Mouse (Mus musculus) hindbrain, embryonic 13.5 days (tissue): ENCODE measurements around the gene Gpr39. TPM values are rescaled to one million over a fixed set of nuclear protein-coding genes. Genes with fewer than 3 reads are reported as not detected.
A peak's percentile ranks its signal among the peaks of the same experiment; 100 is the strongest.
"Not testable (repeated sequence)": the region's sequence is repeated elsewhere in the genome, so short reads cannot be mapped to it uniquely, and the experiment has no call there.

Experiments used
- ATAC-seq: fragments of 200-750 bp; cut with Nextera tagmentation; 2 replicates; pipeline ENCODE4 v1.8.0; 2017; ENCODE audit warnings: moderate TSS enrichment; ENCODE audit not compliant: low FRiP score
- H3K27ac ChIP-seq: fragments of 300-500 bp; sonication (generic); 2 replicates; pipeline ENCODE4 v1.5.1; 2015; ENCODE audit warnings: inconsistent platforms, mild to moderate bottlenecking, moderate library complexity
- H3K27me3 ChIP-seq: fragments of 300-500 bp; sonication (generic); 2 replicates; pipeline ENCODE4 v1.6.1; 2015; ENCODE audit warnings: mild to moderate bottlenecking, inconsistent platforms
- H3K36me3 ChIP-seq: fragments of 300-500 bp; sonication (generic); 2 replicates; pipeline ENCODE4 v1.6.1; 2015; ENCODE audit warnings: mild to moderate bottlenecking, inconsistent platforms
- H3K4me1 ChIP-seq: fragments of 300-500 bp; sonication (generic); replicated peaks from 2 replicates; pipeline ENCODE4 v1.6.1; 2015; ENCODE audit warnings: inconsistent platforms
- H3K4me2 ChIP-seq: fragments of 300-500 bp; sonication (generic); 2 replicates; pipeline ENCODE4 v1.6.1; 2015; ENCODE audit warnings: inconsistent platforms, mild to moderate bottlenecking, moderate library complexity
- H3K4me3 ChIP-seq: fragments of 300-500 bp; sonication (generic); 2 replicates; pipeline ENCODE4 v1.5.1; 2015; ENCODE audit warnings: mild to moderate bottlenecking, inconsistent platforms
- H3K9ac ChIP-seq: fragments of 300-500 bp; sonication (generic); 2 replicates; pipeline ENCODE4 v1.6.1; 2015; ENCODE audit warnings: mild to moderate bottlenecking, inconsistent platforms
- H3K9me3 ChIP-seq: fragments of 300-500 bp; sonication (generic); 2 replicates; pipeline ENCODE4 v1.6.1; 2016; ENCODE audit warnings: inconsistent platforms
- WGBS: fragments of 180-500 bp; shearing (Covaris S2); methylation state at CpG from one replicate; pipeline ENCODE4 v1.1.7; 2015; 5-methylcytosine and 5-hydroxymethylcytosine counted together
- polyA plus RNA-seq: library from polyadenylated mRNA; unstranded; fragments of >200 nt; fragmentation: Nextera tagmentation; extraction: Ambion mirVana; gene quantifications from 2 replicates; pipeline ENCODE4 v1.2.1, GENCODE M21; 2015

Gpr39 gene
- polyA plus RNA-seq, result 0.08 TPM in 1 of 2 replicates, not detected in the other

GRCm38 (mm10) chr1:125676790-125677273 is at the start of gene Gpr39:
Gpr39 (plus strand) TSS chr1:125676995.
- Histone ChIP-seq H3K4me3 (no peak within 1 kb of the TSS), H3K27me3 (no peaks in the 10 kb centered on the region), H3K4me2 (no peak within 1 kb of the TSS), H3K4me1 (no peaks in the 10 kb centered on the region; the same call in 1 of the 2 replicates), H3K27ac (no peak within 1 kb of the TSS), H3K9me3 (no peaks in the 10 kb centered on the region), H3K9ac (no peak within 1 kb of the TSS), H3K36me3 (no peaks in the 10 kb centered on the region)
- ATAC-seq, result no peak
- WGBS, result 41% methylated on average over 15 of the region's 15 CpGs

- Histone ChIP-seq H3K36me3 (no peaks in the 10 kb centered on the region), H3K9ac (no peak overlapping the region), H3K9me3 (no peaks in the 10 kb centered on the region), H3K4me1 (peaks cover 9% of the 10 kb centered on the region; the same call in 1 of the 2 replicates), H3K4me2 (no peak overlapping the region), H3K27ac (no peak overlapping the region), H3K4me3 (no peak overlapping the region), H3K27me3 (no peaks in the 10 kb centered on the region)
- 0 out of 2 replicates have a peak, but pooled peaks have one; percentile 63 for ATAC-seq
- WGBS, result 30% methylated on average over 8 of the region's 8 CpGs
These were observed 37.1 kb upstream of the Gpr39 start for GRCm38 (mm10) chr1:125639501-125640253.

- Histone ChIP-seq H3K36me3 (no peaks in the 10 kb centered on the region), H3K27me3 (no peaks in the 10 kb centered on the region), H3K9ac (no peak overlapping the region), H3K4me1 (peaks cover 9% of the 10 kb centered on the region; the same call in 1 of the 2 replicates), H3K9me3 (no peaks in the 10 kb centered on the region), H3K4me2 (no peak overlapping the region), H3K27ac (no peak overlapping the region), H3K4me3 (no peak overlapping the region)
- no peak for ATAC-seq
- 41% methylated on average over 1 of the region's 1 CpGs for WGBS
These were observed 33.2 kb upstream of the Gpr39 start for GRCm38 (mm10) chr1:125643643-125644042.

- not testable (repeated sequence) for H3K27ac ChIP-seq, ATAC-seq, H3K9me3 ChIP-seq, H3K36me3 ChIP-seq, H3K9ac ChIP-seq, H3K4me2 ChIP-seq, H3K27me3 ChIP-seq, H3K4me1 ChIP-seq, H3K4me3 ChIP-seq
- 94% methylated on average over 2 of the region's 2 CpGs for WGBS
These were observed 30.0 kb upstream of the Gpr39 start for GRCm38 (mm10) chr1:125646816-125647215.

- H3K4me3 ChIP-seq, result no peak overlapping the region
- no peaks in the 10 kb centered on the region for H3K4me1 ChIP-seq
- no peak overlapping the region for H3K4me2 ChIP-seq
- 97% methylated on average over 4 of the region's 4 CpGs for WGBS
- H3K27ac ChIP-seq, result no peak overlapping the region
- no peak for ATAC-seq
- H3K9me3 ChIP-seq, result no peaks in the 10 kb centered on the region
- no peak overlapping the region for H3K9ac ChIP-seq
- no peaks in the 10 kb centered on the region for H3K36me3 ChIP-seq
- H3K27me3 ChIP-seq, result no peaks in the 10 kb centered on the region
These were observed 28.8 kb upstream of the Gpr39 start for GRCm38 (mm10) chr1:125648011-125648410.

- Histone ChIP-seq H3K9ac (no peak overlapping the region), H3K27me3 (no peaks in the 10 kb centered on the region), H3K9me3 (no peaks in the 10 kb centered on the region), H3K36me3 (no peaks in the 10 kb centered on the region), H3K4me2 (no peak overlapping the region), H3K27ac (no peak overlapping the region), H3K4me3 (no peak overlapping the region), H3K4me1 (no peaks in the 10 kb centered on the region)
- 95% methylated on average over 3 of the region's 3 CpGs for WGBS
- ATAC-seq, result no peak
These were observed 27.7 kb upstream of the Gpr39 start for GRCm38 (mm10) chr1:125649056-125649455.

- H3K27me3 ChIP-seq, result no peaks in the 10 kb centered on the region
- H3K9ac ChIP-seq, result no peak overlapping the region
- no peak overlapping the region for H3K27ac ChIP-seq
- no peak overlapping the region for H3K4me2 ChIP-seq
- 82% methylated on average over 1 of the region's 1 CpGs for WGBS
- no peaks in the 10 kb centered on the region for H3K36me3 ChIP-seq
- no peaks in the 10 kb centered on the region for H3K9me3 ChIP-seq
- ATAC-seq, result no peak
- H3K4me3 ChIP-seq, result no peak overlapping the region
- H3K4me1 ChIP-seq, result no peaks in the 10 kb centered on the region
These were observed 23.8 kb upstream of the Gpr39 start for GRCm38 (mm10) chr1:125652836-125653594.

- WGBS, result 88% methylated on average over 5 of the region's 5 CpGs
- Histone ChIP-seq H3K4me2 (no peak overlapping the region), H3K9me3 (no peaks in the 10 kb centered on the region), H3K27me3 (no peaks in the 10 kb centered on the region), H3K36me3 (no peaks in the 10 kb centered on the region), H3K9ac (no peak overlapping the region), H3K4me1 (no peaks in the 10 kb centered on the region), H3K4me3 (no peak overlapping the region), H3K27ac (no peak overlapping the region)
- no peak for ATAC-seq
These were observed 19.4 kb upstream of the Gpr39 start for GRCm38 (mm10) chr1:125657416-125657815.

- Histone ChIP-seq H3K4me1 (no peaks in the 10 kb centered on the region), H3K9me3 (no peaks in the 10 kb centered on the region), H3K9ac (no peak overlapping the region), H3K36me3 (no peaks in the 10 kb centered on the region), H3K27ac (no peak overlapping the region), H3K4me2 (no peak overlapping the region), H3K4me3 (no peak overlapping the region), H3K27me3 (no peaks in the 10 kb centered on the region)
- WGBS, result 81% methylated on average over 4 of the region's 4 CpGs
- ATAC-seq, result no peak
These were observed 16.6 kb upstream of the Gpr39 start for GRCm38 (mm10) chr1:125660151-125660550.

GRCm38 (mm10) chr1:125660901-125661300 is 15.9 kb upstream of the Gpr39 start:
- WGBS, result 95% methylated on average over 4 of the region's 4 CpGs
- no peak overlapping the region for H3K9ac ChIP-seq
- H3K36me3 ChIP-seq, result no peaks in the 10 kb centered on the region

GRCm38 (mm10) chr1:125662058-125662457 is 14.7 kb upstream of the Gpr39 start:
- Histone ChIP-seq H3K4me2 (no peak overlapping the region), H3K9me3 (no peaks in the 10 kb centered on the region), H3K9ac (no peak overlapping the region), H3K27me3 (no peaks in the 10 kb centered on the region), H3K4me3 (no peak overlapping the region), H3K27ac (no peak overlapping the region), H3K36me3 (no peaks in the 10 kb centered on the region), H3K4me1 (no peaks in the 10 kb centered on the region)
- WGBS, result 86% methylated on average over 2 of the region's 2 CpGs
- no peak for ATAC-seq

More at GRCm38 (mm10) chr1:125660901-125661300, 15.9 kb upstream of the Gpr39 start:
- no peak overlapping the region for H3K4me2 ChIP-seq
- H3K27ac ChIP-seq, result no peak overlapping the region
- no peak for ATAC-seq
- H3K4me3 ChIP-seq, result no peak overlapping the region
- H3K27me3 ChIP-seq, result no peaks in the 10 kb centered on the region
- no peaks in the 10 kb centered on the region for H3K4me1 ChIP-seq
- H3K9me3 ChIP-seq, result no peaks in the 10 kb centered on the region

- no peaks in the 10 kb centered on the region for H3K9me3 ChIP-seq
- no peak for ATAC-seq
- no peaks in the 10 kb centered on the region for H3K4me1 ChIP-seq
- no peak overlapping the region for H3K4me3 ChIP-seq
- no peaks in the 10 kb centered on the region for H3K36me3 ChIP-seq
- no peak overlapping the region for H3K27ac ChIP-seq
- 84% methylated on average over 5 of the region's 5 CpGs for WGBS
- H3K9ac ChIP-seq, result no peak overlapping the region
- no peak overlapping the region for H3K4me2 ChIP-seq
- H3K27me3 ChIP-seq, result no peaks in the 10 kb centered on the region
These were observed 14.1 kb upstream of the Gpr39 start for GRCm38 (mm10) chr1:125662660-125663059.
